Mouse (Mus musculus): ENCODE data around the gene Ahnak.

- no peak for TF ChIP-seq POLR2A (IDR thresholded peaks at IDR 0.05; ENCODE audit: low read depth, low read length)
- TF ChIP-seq CTCF (conservative IDR thresholded peaks at IDR 0.05; ENCODE audit: insufficient read depth, insufficient read length, low read depth, low read length), result no peak
These were observed 50.2 kb downstream of the Ahnak start for GRCm38 (mm10) chr19:9039266-9039665.
